Mouse (Mus musculus): ENCODE measurements at regions not wholly inside any gene's neighbourhood (a gene's known extent, or its start where the extent isn't known, plus 50 kb on each side); places are given as distances from the start of the nearest gene placed in this dataset.

DNA sequence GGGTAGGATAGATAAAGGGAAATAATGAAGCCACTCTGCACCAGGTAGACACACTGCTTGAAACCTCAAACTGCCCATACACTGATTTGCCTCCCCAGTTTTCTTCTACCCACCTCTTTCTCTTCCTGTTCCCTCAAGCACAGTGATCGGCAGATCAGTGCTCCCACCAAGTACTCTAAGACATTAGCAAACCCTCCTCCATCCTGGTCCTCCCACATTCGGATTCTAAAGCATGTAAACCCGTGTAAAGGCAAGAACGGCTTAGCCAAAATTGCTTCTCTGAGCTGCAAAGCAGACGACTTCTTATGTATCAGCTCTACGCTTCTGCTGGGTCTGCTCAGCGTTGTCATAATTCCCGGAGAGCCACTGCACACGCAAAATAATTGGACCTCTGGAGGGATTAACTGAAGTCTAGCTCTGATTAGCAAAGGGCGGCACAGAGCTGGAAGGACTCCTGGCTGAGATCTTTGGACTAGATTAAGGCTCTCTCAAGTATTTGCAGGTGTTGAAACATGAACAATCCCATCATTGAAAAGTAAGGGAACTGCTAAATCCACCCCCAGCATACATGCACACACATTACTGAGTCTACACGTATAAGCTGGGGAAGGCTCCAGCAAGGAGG is 67.2 kb downstream of the Mtx3 start:
- Histone ChIP-seq H3K4me3 (ENCODE audit: insufficient read depth, low read depth, low read length) (no peak overlapping the region), H3K27ac (replicated peaks; ENCODE audit: low read depth, low read length) (no peak overlapping the region), H3K4me1 (ENCODE audit: control insufficient read depth, insufficient read depth, insufficient read length, low read length) (peaks cover 3% of the 10 kb centered on the region; the same call in 1 of the 2 replicates)

DNA sequence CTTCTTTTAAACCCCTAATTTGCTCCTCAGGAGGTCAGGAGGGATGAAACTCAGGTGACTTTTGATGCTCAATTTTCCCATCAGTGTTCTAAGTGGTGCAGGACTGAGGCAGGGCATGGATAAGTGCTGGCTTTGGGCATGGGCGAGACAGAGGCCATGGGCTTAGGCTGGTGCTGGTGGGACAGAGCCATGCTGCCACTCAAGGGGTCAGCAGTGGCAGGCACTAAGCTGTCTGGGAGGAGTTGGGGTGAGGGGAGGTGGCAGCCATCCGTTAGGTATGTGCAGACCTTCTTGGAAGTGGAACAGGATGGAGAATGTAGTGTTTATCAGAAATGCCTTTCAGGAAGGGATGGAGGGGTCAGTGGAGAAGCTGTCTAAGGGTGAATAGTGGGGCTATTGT is 68.1 kb downstream of the Mtx3 start:
- Histone ChIP-seq H3K27ac (replicated peaks; ENCODE audit: low read depth, low read length) (no peak overlapping the region), H3K4me1 (ENCODE audit: control insufficient read depth, insufficient read depth, insufficient read length, low read length) (no peaks in the 10 kb centered on the region), H3K4me3 (ENCODE audit: insufficient read depth, low read depth, low read length) (no peak overlapping the region)

GRCm38 (mm10) chr13:92914631-92915030 is 70.1 kb downstream of the Mtx3 start:
- no peak overlapping the region for H3K27ac ChIP-seq (replicated peaks; ENCODE audit: low read depth, low read length)
- H3K4me3 ChIP-seq (ENCODE audit: insufficient read depth, low read depth, low read length): no peak overlapping the region
- no peaks in the 10 kb centered on the region for H3K4me1 ChIP-seq (ENCODE audit: control insufficient read depth, insufficient read depth, insufficient read length, low read length)

DNA sequence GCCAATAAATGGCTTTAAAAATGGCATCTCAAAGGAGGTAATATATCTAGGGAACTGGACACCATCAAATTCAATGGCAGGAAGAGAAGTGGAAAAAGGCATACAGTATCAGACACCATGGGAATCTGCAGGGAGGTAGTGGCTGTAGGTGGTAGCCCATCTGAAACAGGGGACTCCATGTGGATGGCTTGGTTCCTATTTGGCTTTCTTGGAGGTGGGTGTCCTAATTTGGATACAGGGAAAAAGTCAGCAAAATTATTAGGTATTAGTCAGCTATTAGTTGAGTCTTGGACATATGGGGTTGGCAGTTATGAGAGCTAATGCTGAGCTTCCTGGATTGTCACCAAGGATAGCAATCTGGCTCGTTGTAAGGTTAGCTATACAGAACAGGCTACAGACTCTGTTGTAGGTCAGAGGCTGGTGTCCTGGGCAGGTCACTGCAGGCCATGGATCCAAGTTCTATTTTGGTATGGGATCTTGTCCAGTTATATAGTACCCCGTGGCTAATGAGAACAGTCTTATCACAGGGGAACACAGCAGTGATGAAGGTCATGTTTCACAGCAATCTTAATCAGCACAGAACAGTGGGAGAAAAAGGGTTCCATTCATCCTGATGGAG is 70.8 kb downstream of the Mtx3 start:
- H3K27ac ChIP-seq (replicated peaks; ENCODE audit: low read depth, low read length): no peak overlapping the region
- no peaks in the 10 kb centered on the region for H3K4me1 ChIP-seq (ENCODE audit: control insufficient read depth, insufficient read depth, insufficient read length, low read length)
- no peak overlapping the region for H3K4me3 ChIP-seq (ENCODE audit: insufficient read depth, low read depth, low read length)

- H3K4me1 ChIP-seq (ENCODE audit: control insufficient read depth, insufficient read depth, insufficient read length, low read length): no peaks in the 10 kb centered on the region
- H3K27ac ChIP-seq (replicated peaks; ENCODE audit: low read depth, low read length): no peak overlapping the region
- H3K4me3 ChIP-seq (ENCODE audit: insufficient read depth, low read depth, low read length): no peak overlapping the region
These were observed 71.6 kb downstream of the Mtx3 start for GRCm38 (mm10) chr13:92915948-92916710.

DNA sequence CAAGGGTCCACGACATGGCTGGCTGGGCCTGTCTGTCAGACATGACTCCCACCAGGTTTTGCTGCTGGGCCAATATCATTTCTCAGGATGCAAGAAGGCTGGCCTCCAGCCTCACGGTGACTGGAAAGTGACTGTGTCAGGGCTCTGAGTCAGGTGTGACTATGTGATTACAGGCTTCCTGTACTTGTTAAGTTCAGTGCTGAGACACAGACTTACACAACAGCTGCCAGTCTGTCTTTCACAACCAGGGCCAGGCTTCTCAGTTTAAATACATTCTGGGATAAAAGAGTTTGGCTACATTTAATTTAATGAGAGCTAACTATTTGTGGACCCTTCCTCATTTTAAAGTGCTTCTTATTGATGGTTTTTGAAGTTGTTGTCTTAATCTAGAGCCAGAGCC is 75.3 kb downstream of the Mtx3 start:
- Histone ChIP-seq H3K4me1 (ENCODE audit: control insufficient read depth, insufficient read depth, insufficient read length, low read length) (peaks cover 7% of the 10 kb centered on the region), H3K4me3 (ENCODE audit: insufficient read depth, low read depth, low read length) (no peak overlapping the region), H3K27ac (replicated peaks; ENCODE audit: low read depth, low read length) (no peak overlapping the region)

DNA sequence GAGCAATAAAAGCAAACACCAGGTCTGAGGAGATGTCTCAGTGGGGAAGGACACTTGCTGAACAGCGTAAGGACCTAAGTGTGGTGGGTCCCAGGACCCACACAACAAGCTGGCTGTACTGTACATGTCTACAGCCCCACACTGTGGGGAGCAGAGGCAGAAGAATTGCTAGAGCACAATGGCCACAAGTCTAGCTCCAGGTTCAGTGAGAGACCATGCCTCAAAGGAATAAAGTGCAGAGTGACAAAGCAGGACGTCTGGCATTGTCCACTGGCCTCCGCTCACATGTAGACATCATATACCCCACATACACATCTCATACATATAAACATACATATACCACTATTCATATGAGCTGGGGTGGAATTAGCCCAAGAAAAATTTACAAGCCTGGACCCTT is 77.4 kb downstream of the Mtx3 start:
- Histone ChIP-seq H3K27ac (replicated peaks; ENCODE audit: low read depth, low read length) (no peak overlapping the region), H3K4me3 (ENCODE audit: insufficient read depth, low read depth, low read length) (no peak overlapping the region), H3K4me1 (ENCODE audit: control insufficient read depth, insufficient read depth, insufficient read length, low read length) (peaks cover 11% of the 10 kb centered on the region)

DNA sequence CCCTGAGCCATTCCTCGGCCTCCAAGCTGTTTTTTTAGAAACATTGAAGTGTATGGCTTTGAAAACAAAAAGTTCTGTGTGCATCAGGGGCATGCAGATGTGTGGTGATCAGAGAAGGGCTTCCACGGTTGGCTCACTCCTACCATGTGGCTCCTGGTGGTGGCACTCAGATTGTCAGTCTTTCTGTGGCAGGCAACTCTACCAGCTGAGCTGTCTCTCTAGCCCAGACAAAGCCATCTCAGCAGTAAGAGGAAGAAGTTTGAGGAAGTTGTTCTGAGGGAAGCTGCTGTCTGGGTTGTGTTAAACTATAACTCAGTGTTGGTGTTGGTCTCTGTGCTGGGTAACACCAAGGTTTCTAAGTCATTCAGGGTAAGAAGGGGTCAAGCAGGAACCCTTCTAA is 78.9 kb downstream of the Mtx3 start:
- peaks cover 11% of the 10 kb centered on the region for H3K4me1 ChIP-seq (ENCODE audit: control insufficient read depth, insufficient read depth, insufficient read length, low read length)
- H3K27ac ChIP-seq (replicated peaks; ENCODE audit: low read depth, low read length): no peak overlapping the region; the same call in 1 of the 2 replicates
- no peak overlapping the region for H3K4me3 ChIP-seq (ENCODE audit: insufficient read depth, low read depth, low read length)

DNA sequence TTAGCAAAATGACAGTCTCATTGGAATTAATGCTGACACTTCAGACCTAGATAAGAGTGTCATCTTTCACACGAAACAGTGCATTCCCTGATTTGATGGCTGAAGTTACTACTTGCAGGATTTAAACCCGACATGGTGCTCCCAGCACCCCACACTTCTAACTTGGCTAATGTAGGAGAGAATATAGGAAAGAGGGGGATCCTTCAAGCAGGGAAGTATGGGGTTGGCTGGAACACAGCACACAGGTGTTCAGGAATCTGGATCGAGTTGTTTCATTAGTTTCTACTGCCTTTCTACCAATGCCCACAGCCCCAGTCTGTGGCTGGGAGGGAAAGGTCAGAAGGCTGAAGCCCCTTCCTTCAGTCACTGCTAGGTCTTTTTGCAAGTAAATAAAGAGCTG is 79.5 kb downstream of the Mtx3 start:
- no peak overlapping the region for H3K4me3 ChIP-seq (ENCODE audit: insufficient read depth, low read depth, low read length)
- H3K27ac ChIP-seq (replicated peaks; ENCODE audit: low read depth, low read length): no peak overlapping the region
- H3K4me1 ChIP-seq (ENCODE audit: control insufficient read depth, insufficient read depth, insufficient read length, low read length): peaks cover 11% of the 10 kb centered on the region

GRCm38 (mm10) chr13:92925196-92925595 is 80.6 kb downstream of the Mtx3 start:
- peaks cover 11% of the 10 kb centered on the region for H3K4me1 ChIP-seq (ENCODE audit: control insufficient read depth, insufficient read depth, insufficient read length, low read length)
- H3K4me3 ChIP-seq (ENCODE audit: insufficient read depth, low read depth, low read length): no peak overlapping the region
- no peak overlapping the region for H3K27ac ChIP-seq (replicated peaks; ENCODE audit: low read depth, low read length)

DNA sequence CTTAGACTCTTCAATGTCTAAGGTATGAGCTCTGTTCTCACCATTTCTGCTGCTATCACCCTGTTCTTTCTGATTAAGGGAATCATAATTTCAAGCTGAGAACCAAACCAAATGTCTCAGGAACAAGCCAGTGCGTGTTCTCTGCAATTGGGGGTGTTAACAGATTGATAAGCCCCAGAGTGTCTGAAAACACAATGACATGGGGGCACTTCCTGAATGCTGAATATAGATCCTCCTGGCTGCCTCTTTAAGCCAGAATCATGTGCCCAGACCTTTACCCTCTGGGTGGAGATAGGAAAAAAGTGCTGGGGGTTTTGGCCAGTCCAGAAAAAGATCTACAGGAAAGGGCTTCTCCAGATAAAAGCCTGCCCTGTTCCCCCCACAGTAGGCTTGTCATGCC is 84.0 kb downstream of the Mtx3 start:
- no peak overlapping the region for H3K27ac ChIP-seq (replicated peaks; ENCODE audit: low read depth, low read length)
- H3K4me3 ChIP-seq (ENCODE audit: insufficient read depth, low read depth, low read length): no peak overlapping the region
- peaks cover 11% of the 10 kb centered on the region for H3K4me1 ChIP-seq (ENCODE audit: control insufficient read depth, insufficient read depth, insufficient read length, low read length)

GRCm38 (mm10) chr13:92931696-92932095 is 87.1 kb downstream of the Mtx3 start:
- H3K27ac ChIP-seq (replicated peaks; ENCODE audit: low read depth, low read length): no peak overlapping the region
- no peak overlapping the region for H3K4me3 ChIP-seq (ENCODE audit: insufficient read depth, low read depth, low read length)
- no peaks in the 10 kb centered on the region for H3K4me1 ChIP-seq (ENCODE audit: control insufficient read depth, insufficient read depth, insufficient read length, low read length)

GRCm38 (mm10) chr13:92939032-92939431 is 94.5 kb downstream of the Mtx3 start:
- no peaks in the 10 kb centered on the region for H3K4me1 ChIP-seq (ENCODE audit: control insufficient read depth, insufficient read depth, insufficient read length, low read length)
- no peak overlapping the region for H3K27ac ChIP-seq (replicated peaks; ENCODE audit: low read depth, low read length)
- no peak overlapping the region for H3K4me3 ChIP-seq (ENCODE audit: insufficient read depth, low read depth, low read length)

- no peaks in the 10 kb centered on the region for H3K4me1 ChIP-seq (ENCODE audit: control insufficient read depth, insufficient read depth, insufficient read length, low read length)
These were observed 96.0 kb downstream of the Mtx3 start for GRCm38 (mm10) chr13:92940610-92941009.

GRCm38 (mm10) chr13:92948560-92948959 is 104.0 kb downstream of the Mtx3 start:
- Histone ChIP-seq H3K4me3 (ENCODE audit: insufficient read depth, low read depth, low read length) (no peak overlapping the region), H3K4me1 (ENCODE audit: control insufficient read depth, insufficient read depth, insufficient read length, low read length) (no peaks in the 10 kb centered on the region), H3K27ac (replicated peaks; ENCODE audit: low read depth, low read length) (no peak overlapping the region)

More at GRCm38 (mm10) chr13:92940610-92941009, 96.0 kb downstream of the Mtx3 start:
- no peak overlapping the region for H3K4me3 ChIP-seq (ENCODE audit: insufficient read depth, low read depth, low read length)
- no peak overlapping the region for H3K27ac ChIP-seq (replicated peaks; ENCODE audit: low read depth, low read length)

GRCm38 (mm10) chr13:92960031-92960430 is 115.5 kb downstream of the Mtx3 start:
- Histone ChIP-seq H3K27ac (replicated peaks; ENCODE audit: low read depth, low read length) (no peak overlapping the region), H3K4me3 (ENCODE audit: insufficient read depth, low read depth, low read length) (no peak overlapping the region), H3K4me1 (ENCODE audit: control insufficient read depth, insufficient read depth, insufficient read length, low read length) (no peaks in the 10 kb centered on the region)

Measured in brown adipose tissue, adult 24 weeks (tissue).